35 mouse cellular contexts compared by ENCODE assay signal in the genomic region with DNA sequence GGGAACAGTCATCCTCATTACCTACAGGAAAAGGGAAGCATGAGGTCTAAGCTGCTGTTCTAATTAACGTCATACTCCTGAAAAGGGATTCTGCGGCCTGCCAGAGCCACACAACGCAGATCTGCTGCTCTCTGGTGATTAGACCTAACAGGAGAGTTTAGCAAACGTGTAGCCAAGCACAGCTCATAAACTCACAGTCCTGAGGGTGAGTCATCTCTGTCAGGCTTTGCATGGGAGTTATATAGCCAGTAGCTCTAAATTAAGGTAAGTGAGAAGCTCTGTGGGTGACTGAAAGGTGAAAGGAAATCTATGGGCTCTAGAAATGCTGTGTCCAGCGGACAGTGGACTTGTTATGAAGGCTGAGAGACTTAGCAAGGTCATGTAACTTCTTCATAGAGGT. TPM values are rescaled to one million over a fixed set of nuclear protein-coding genes. Genes with fewer than 3 reads are reported as not detected.
DNase-seq lines count a peak whose midpoint lies in the region; ATAC-seq and TF ChIP-seq lines count a peak whose summit lies in the region.
"Had no signal": no experiment of that assay in that cellular context is flagged by ENCODE, and none has a peak within 500 bp of the region (broad histone marks: within the 10 kb centered on the region; RNA-seq: fewer than 3 reads in every experiment).

No protein-coding gene starts in this region.

- H3K9me3 ChIP-seq in kidney, postnatal 0 days (replicated peaks; ENCODE audit: low read length), result no peaks in the 10 kb centered on the region
- no peaks in the 10 kb centered on the region for H3K9me3 ChIP-seq in kidney, embryonic 15.5 days (replicated peaks)
- no peaks in the 10 kb centered on the region for H3K9me3 ChIP-seq in forebrain, embryonic 15.5 days
- H3K9me3 ChIP-seq: embryonic facial prominence, embryonic 13.5 days; forebrain, embryonic 10.5 days; hindbrain, embryonic 12.5 days; limb, embryonic 12.5 days; liver, embryonic 15.5 days had no signal

- H3K4me2 ChIP-seq in kidney, postnatal 0 days (ENCODE audit: low read length), result no peak overlapping the region
- H3K4me2 ChIP-seq in kidney, embryonic 15.5 days, result no peak overlapping the region
- H3K4me2 ChIP-seq in forebrain, embryonic 15.5 days (replicated peaks), result no peak overlapping the region
- H3K4me2 ChIP-seq: embryonic facial prominence, embryonic 13.5 days; hindbrain, embryonic 12.5 days; limb, embryonic 12.5 days; liver, embryonic 15.5 days; lung, embryonic 14.5 days had no signal

- no peaks in the 10 kb centered on the region for H3K36me3 ChIP-seq in kidney, postnatal 0 days (ENCODE audit: insufficient read depth, low read length)
- no peaks in the 10 kb centered on the region for H3K36me3 ChIP-seq in kidney, embryonic 15.5 days
- H3K36me3 ChIP-seq in forebrain, embryonic 15.5 days, result no peaks in the 10 kb centered on the region
- H3K36me3 ChIP-seq: embryonic facial prominence, embryonic 13.5 days; forebrain, embryonic 10.5 days; hindbrain, embryonic 12.5 days; limb, embryonic 12.5 days; liver, embryonic 15.5 days had no signal

- H3K4me3 ChIP-seq in kidney, postnatal 0 days (replicated peaks; ENCODE audit: low read depth, low read length), result no peak overlapping the region
- no peak overlapping the region for H3K4me3 ChIP-seq in kidney, embryonic 15.5 days (replicated peaks)
- H3K4me3 ChIP-seq in forebrain, embryonic 15.5 days, result no peak overlapping the region
- H3K4me3 ChIP-seq: embryonic facial prominence, embryonic 13.5 days; forebrain, embryonic 10.5 days; hindbrain, embryonic 12.5 days; limb, embryonic 12.5 days; liver, embryonic 15.5 days had no signal

- no peak for ATAC-seq in kidney, postnatal 0 days (replicated peaks; ENCODE audit: low FRiP score, low read depth)
- ATAC-seq in kidney, embryonic 15.5 days (replicated peaks; ENCODE audit: low FRiP score), result no peak
- no peak for ATAC-seq in forebrain, embryonic 15.5 days (replicated peaks)
- ATAC-seq: forebrain, postnatal 0 days; intestine, embryonic 16.5 days had no signal

- 27% methylated on average over 5 of the region's 5 CpGs for WGBS in kidney, postnatal 0 days
- WGBS in kidney, embryonic 15.5 days, result 36% methylated on average over 5 of the region's 5 CpGs
- 37% methylated on average over 5 of the region's 5 CpGs for WGBS in forebrain, embryonic 15.5 days

- no peak overlapping the region for H3K9ac ChIP-seq in kidney, postnatal 0 days (ENCODE audit: low read depth, low read length)
- no peak overlapping the region for H3K9ac ChIP-seq in kidney, embryonic 15.5 days
- H3K9ac ChIP-seq in forebrain, embryonic 15.5 days (replicated peaks), result no peak overlapping the region
- H3K9ac ChIP-seq: embryonic facial prominence, embryonic 13.5 days; forebrain, postnatal 0 days; hindbrain, embryonic 12.5 days; limb, embryonic 12.5 days; liver, embryonic 15.5 days; lung, embryonic 14.5 days had no signal

- H3K27me3 ChIP-seq in kidney, postnatal 0 days (ENCODE audit: insufficient read depth, low read length), result no peaks in the 10 kb centered on the region
- no peaks in the 10 kb centered on the region for H3K27me3 ChIP-seq in kidney, embryonic 15.5 days
- H3K27me3 ChIP-seq in forebrain, embryonic 15.5 days, result no peaks in the 10 kb centered on the region
- H3K27me3 ChIP-seq: embryonic facial prominence, embryonic 13.5 days; hindbrain, embryonic 12.5 days; limb, embryonic 12.5 days; liver, embryonic 15.5 days had no signal

- H3K27ac ChIP-seq in kidney, postnatal 0 days, result no peak overlapping the region
- H3K27ac ChIP-seq in kidney, embryonic 15.5 days, result no peak overlapping the region
- H3K27ac ChIP-seq in forebrain, embryonic 15.5 days (replicated peaks), result no peak overlapping the region
- H3K27ac ChIP-seq: embryonic facial prominence, embryonic 13.5 days; forebrain, embryonic 10.5 days; hindbrain, embryonic 12.5 days; limb, embryonic 12.5 days; liver, embryonic 15.5 days had no signal

- no peaks in the 10 kb centered on the region for H3K4me1 ChIP-seq in kidney, postnatal 0 days (replicated peaks; ENCODE audit: insufficient read depth, low read length)
- no peaks in the 10 kb centered on the region for H3K4me1 ChIP-seq in kidney, embryonic 15.5 days
- H3K4me1 ChIP-seq in forebrain, embryonic 15.5 days, result no peaks in the 10 kb centered on the region
- H3K4me1 ChIP-seq: embryonic facial prominence, embryonic 13.5 days; forebrain, embryonic 10.5 days; hindbrain, embryonic 12.5 days; limb, embryonic 12.5 days; liver, embryonic 15.5 days had no signal

- no peak for TF ChIP-seq CTCF in kidney, postnatal 0 days (IDR thresholded peaks at IDR 0.05; ENCODE audit: low read depth)

- peak; percentile 9 for DNase-seq in adrenal gland, adult 2 months
- no peak for DNase-seq in adrenal gland, postnatal 14 days
- peak; percentile 13 for DNase-seq in kidney, postnatal 0 days (ENCODE audit: low spot score)
- peak; percentile 29 for DNase-seq in right cerebral cortex, adult 18-20 months
- DNase-seq in right cerebral cortex, postnatal 10 days (ENCODE audit: low spot score in 2 of 2), result no peak
- DNase-seq in forelimb bud, embryonic 11.5 days (ENCODE audit: low read depth, low spot score), result peak; percentile 2
- DNase-seq: adrenal gland, postnatal 10 days; cerebellum, adult 18-20 months; cerebellum, postnatal 10 days; forebrain, postnatal 0 days; gastrocnemius, postnatal 14 days; heart, postnatal 36 days; kidney, adult 8-10 months; kidney, postnatal 14 days; lung, embryonic 14.5 days; lung, postnatal 14 days; midbrain, embryonic 14.5 days; thymus, adult 2 months; thymus, postnatal 36 days had no signal

RNA-seq across cellular contexts. Expression of gene Qrfpr, which starts 28.5 kb away (rescaled TPM):
- total RNA-seq in adrenal gland, adult 2 months (2021), result not detected
- not detected in 2 replicates for polyA plus RNA-seq in adrenal gland, adult 2 months (2012; rRNA removed)
- total RNA-seq in adrenal gland, postnatal 14 days (2021), result not detected in 2 replicates
- polyA plus RNA-seq in kidney, postnatal 0 days (2015; fragmentation: Nextera tagmentation; extraction: Ambion mirVana), result not detected in 2 replicates
- polyA plus RNA-seq in kidney, embryonic 15.5 days (2015; fragmentation: Nextera tagmentation; extraction: Ambion mirVana), result not detected in 2 replicates
- polyA plus RNA-seq in forebrain, embryonic 15.5 days (2015; fragmentation: Nextera tagmentation; extraction: Ambion mirVana), result 2.1 and 3.0 TPM in 2 replicates
- total RNA-seq: adrenal gland, postnatal 10 days; common myeloid progenitor, adult 5-6 weeks; gastrocnemius, postnatal 14 days; granulocyte monocyte progenitor cell, adult 5-6 weeks; heart, postnatal 36 days; liver, adult 2 months; MEL; monocyte, adult 5-6 weeks had no signal
- polyA plus RNA-seq: heart, embryonic 14.5 days; intestine, embryonic 16.5 days; liver, adult 2 months; liver, embryonic 15.5 days; small intestine, adult 2 months; stomach, embryonic 16.5 days had no signal

Comparison
In these comparisons a context has a peak if more than half of its experiments do, and no peak if none do; other contexts are left out.
1. DNase-seq: peak in adrenal gland, adult 2 months (single experiment), kidney, postnatal 0 days (single experiment), right cerebral cortex, adult 18-20 months (single experiment) and forelimb bud, embryonic 11.5 days (single experiment); none in adrenal gland, postnatal 14 days (single experiment) and right cerebral cortex, postnatal 10 days (0 of 2).